Mouse (Mus musculus): Measurements from ENCODE around the gene Skap2.

- TF ChIP-seq CTCF (IDR thresholded peaks at IDR 0.05; ENCODE audit: control insufficient read depth, insufficient read depth, insufficient read length) (no peak), FOSL1 (IDR thresholded peaks at IDR 0.05; ENCODE audit: insufficient read depth, low read length, poor library complexity, severe bottlenecking) (no peak)
Observed at GRCm38 (mm10) chr6:51933034-51933611, 79.2 kb downstream of the Skap2 start.
